Comparison of ENCODE assay signal across 9 mouse cellular contexts in genomic region chr4:149611376-149612044, GRCm38 (mm10). TPM values are rescaled to one million over a fixed set of nuclear protein-coding genes. Genes with fewer than 3 reads are reported as not detected.
DNase-seq lines count a peak whose midpoint lies in the region; ATAC-seq and TF ChIP-seq lines count a peak whose summit lies in the region.
"Had no signal": no experiment of that assay in that cellular context is flagged by ENCODE, and none has a peak within 500 bp of the region (broad histone marks: within the 10 kb centered on the region; RNA-seq: fewer than 3 reads in every experiment).

No protein-coding gene starts in this region.

- peak; percentile 94 for TF ChIP-seq CTCF in midbrain, postnatal 0 days (IDR thresholded peaks at IDR 0.05)

- ATAC-seq in midbrain, embryonic 11.5 days (ENCODE audit: low FRiP score): no peak
- no peak for ATAC-seq in midbrain, embryonic 16.5 days
- ATAC-seq in embryonic facial prominence, embryonic 11.5 days (replicated peaks; ENCODE audit: insufficient number of reproducible peaks, low FRiP score, low TSS enrichment, low read depth): no peak
- ATAC-seq in midbrain, postnatal 0 days (ENCODE audit: low FRiP score): no peak

- no peak overlapping the region for H3K4me3 ChIP-seq in midbrain, embryonic 11.5 days (ENCODE audit: low read depth, low read length)
- no peak overlapping the region for H3K4me3 ChIP-seq in midbrain, embryonic 16.5 days (ENCODE audit: low read depth, low read length)
- no peak overlapping the region for H3K4me3 ChIP-seq in embryonic facial prominence, embryonic 11.5 days (ENCODE audit: low read depth, low read length)
- H3K4me3 ChIP-seq in midbrain, postnatal 0 days (ENCODE audit: low read depth, low read length): no peak overlapping the region
- H3K4me3 ChIP-seq: neural tube, embryonic 12.5 days had no signal

- peak; percentile 63 for DNase-seq in gastrocnemius, postnatal 10 days
- no peak for DNase-seq in gastrocnemius, adult 8-10 months (ENCODE audit: low spot score in 2 of 2)
- DNase-seq in midbrain, embryonic 11.5 days (ENCODE audit: low spot score, missing footprints): peak; percentile 94
- DNase-seq in adipocyte (ENCODE audit: low spot score): peak; percentile 61
- peak; percentile 79 for DNase-seq in embryonic facial prominence, embryonic 11.5 days (ENCODE audit: low spot score)
- DNase-seq in midbrain, postnatal 0 days (ENCODE audit: low spot score): peak; percentile 79
- no peak for DNase-seq in urinary bladder, adult 2 months (ENCODE audit: low spot score)

- H3K27me3 ChIP-seq in midbrain, embryonic 11.5 days (ENCODE audit: control insufficient read depth, insufficient read depth, low read length): no peaks in the 10 kb centered on the region
- H3K27me3 ChIP-seq in midbrain, embryonic 16.5 days (ENCODE audit: control insufficient read depth, insufficient read depth, low read depth, low read length): no peaks in the 10 kb centered on the region
- no peaks in the 10 kb centered on the region for H3K27me3 ChIP-seq in embryonic facial prominence, embryonic 11.5 days (ENCODE audit: control insufficient read depth, insufficient read depth, low read length)
- no peaks in the 10 kb centered on the region for H3K27me3 ChIP-seq in midbrain, postnatal 0 days (ENCODE audit: insufficient read depth, low read length)
- H3K27me3 ChIP-seq: neural tube, embryonic 12.5 days had no signal

- no peaks in the 10 kb centered on the region for H3K36me3 ChIP-seq in midbrain, embryonic 11.5 days (ENCODE audit: control insufficient read depth, insufficient read depth, low read length)
- H3K36me3 ChIP-seq in midbrain, embryonic 16.5 days (ENCODE audit: control insufficient read depth, insufficient read depth, low read length): peaks cover 4% of the 10 kb centered on the region; the same call in 1 of the 2 replicates
- H3K36me3 ChIP-seq in embryonic facial prominence, embryonic 11.5 days (replicated peaks; ENCODE audit: control insufficient read depth, insufficient read depth, low read depth, low read length): no peaks in the 10 kb centered on the region
- peaks cover 3% of the 10 kb centered on the region; the same call in 1 of the 2 replicates for H3K36me3 ChIP-seq in midbrain, postnatal 0 days (ENCODE audit: insufficient read depth, low read length)

- H3K9ac ChIP-seq in midbrain, embryonic 11.5 days (ENCODE audit: low read length): no peak overlapping the region
- no peak overlapping the region for H3K9ac ChIP-seq in midbrain, embryonic 16.5 days (ENCODE audit: low read depth, low read length)
- H3K9ac ChIP-seq in embryonic facial prominence, embryonic 11.5 days (replicated peaks; ENCODE audit: low read length): no peak overlapping the region
- no peak overlapping the region for H3K9ac ChIP-seq in midbrain, postnatal 0 days (replicated peaks; ENCODE audit: low read length, poor library complexity, severe bottlenecking)
- H3K9ac ChIP-seq: neural tube, embryonic 12.5 days had no signal

- no peak overlapping the region for H3K4me2 ChIP-seq in midbrain, embryonic 11.5 days
- no peak overlapping the region for H3K4me2 ChIP-seq in midbrain, embryonic 16.5 days (ENCODE audit: low read length)
- H3K4me2 ChIP-seq in embryonic facial prominence, embryonic 11.5 days (ENCODE audit: low read depth, low read length): no peak overlapping the region
- H3K4me2 ChIP-seq in midbrain, postnatal 0 days (ENCODE audit: low read depth, low read length, poor library complexity, severe bottlenecking): no peak overlapping the region
- H3K4me2 ChIP-seq: neural tube, embryonic 12.5 days had no signal

- peaks cover 14% of the 10 kb centered on the region for H3K4me1 ChIP-seq in midbrain, embryonic 11.5 days (ENCODE audit: control insufficient read depth, insufficient read depth, low read length)
- peaks cover 17% of the 10 kb centered on the region for H3K4me1 ChIP-seq in midbrain, embryonic 16.5 days (ENCODE audit: control insufficient read depth, insufficient read depth, low read length)
- peaks cover 7% of the 10 kb centered on the region; the same call in 1 of the 2 replicates for H3K4me1 ChIP-seq in embryonic facial prominence, embryonic 11.5 days (ENCODE audit: control insufficient read depth, insufficient read depth, low read length)
- H3K4me1 ChIP-seq in midbrain, postnatal 0 days (ENCODE audit: insufficient read depth, low read length): peaks cover 5% of the 10 kb centered on the region; the same call in 1 of the 2 replicates

- H3K27ac ChIP-seq in midbrain, embryonic 11.5 days (ENCODE audit: low read depth, low read length): no peak overlapping the region
- H3K27ac ChIP-seq in midbrain, embryonic 16.5 days (ENCODE audit: low read length): no peak overlapping the region
- no peak overlapping the region for H3K27ac ChIP-seq in embryonic facial prominence, embryonic 11.5 days (replicated peaks; ENCODE audit: low read depth, low read length)
- H3K27ac ChIP-seq in midbrain, postnatal 0 days (ENCODE audit: low read depth, low read length): no peak overlapping the region
- H3K27ac ChIP-seq: neural tube, embryonic 12.5 days had no signal

- no peaks in the 10 kb centered on the region; the same call in 1 of the 2 replicates for H3K9me3 ChIP-seq in midbrain, embryonic 11.5 days (ENCODE audit: control insufficient read depth, low read length)
- peaks cover 2% of the 10 kb centered on the region; the same call in 1 of the 2 replicates for H3K9me3 ChIP-seq in midbrain, embryonic 16.5 days (replicated peaks; ENCODE audit: control insufficient read depth, low read length, poor library complexity, severe bottlenecking)
- H3K9me3 ChIP-seq in embryonic facial prominence, embryonic 11.5 days (replicated peaks; ENCODE audit: control insufficient read depth, low read length): no peaks in the 10 kb centered on the region
- 0 out of 2 replicates have a peak, but pooled peaks cover 2% of the 10 kb centered on the region for H3K9me3 ChIP-seq in midbrain, postnatal 0 days (ENCODE audit: low read length)

- WGBS in midbrain, embryonic 11.5 days: 53% methylated on average over 10 of the region's 10 CpGs
- 50% methylated on average over 10 of the region's 10 CpGs for WGBS in midbrain, embryonic 16.5 days
- 47% methylated on average over 10 of the region's 10 CpGs for WGBS in embryonic facial prominence, embryonic 11.5 days
- WGBS in midbrain, postnatal 0 days: 49% methylated on average over 10 of the region's 10 CpGs

RNA-seq across cellular contexts. Expression of gene Clstn1, which starts 25.2 kb away (rescaled TPM):
- 10 to 100 TPM; 63.5 to 69.0 TPM for total RNA-seq in gastrocnemius, postnatal 10 days (2021)
- 10 to 100 TPM; 17.1 to 25.6 (median 24.8) TPM for total RNA-seq in gastrocnemius, adult 8-10 months (2022)
- polyA plus RNA-seq in midbrain, embryonic 11.5 days (2014; fragmentation: Nextera tagmentation; extraction: Ambion mirVana): 34.3 and 41.8 TPM in 2 replicates
- 80.2 and 99.8 TPM in 2 replicates for polyA plus RNA-seq in midbrain, embryonic 16.5 days (2015; fragmentation: Nextera tagmentation; extraction: Ambion mirVana)
- 27.3 and 28.0 TPM in 2 replicates for polyA plus RNA-seq in embryonic facial prominence, embryonic 11.5 days (2014; fragmentation: Nextera tagmentation; extraction: Ambion mirVana)
- 552 and 565 TPM in 2 replicates for total RNA-seq in midbrain, postnatal 0 days (2014; rRNA removed)
- 196 and 209 TPM in 2 replicates for polyA plus RNA-seq in midbrain, postnatal 0 days (2015; fragmentation: Nextera tagmentation; extraction: Ambion mirVana)
- polyA plus RNA-seq in urinary bladder, adult 2 months (2012; rRNA removed): 28.0 and 61.1 TPM in 2 replicates

Comparison
In these comparisons a context has a peak if more than half of its experiments do, and no peak if none do; other contexts are left out.
1. DNase-seq: peak in gastrocnemius, postnatal 10 days (single experiment), midbrain, embryonic 11.5 days (single experiment), adipocyte (single experiment), embryonic facial prominence, embryonic 11.5 days (single experiment) and midbrain, postnatal 0 days (single experiment); none in gastrocnemius, adult 8-10 months (0 of 2) and urinary bladder, adult 2 months (single experiment).